Mouse (Mus musculus): ENCODE measurements at regions not wholly inside any gene's neighbourhood (a gene's known extent, or its start where the extent isn't known, plus 50 kb on each side); places are given as distances from the start of the nearest gene placed in this dataset.

- no peak overlapping the region for H3K4me3 ChIP-seq (ENCODE audit: insufficient read depth, low read depth, low read length)
- H3K27ac ChIP-seq (ENCODE audit: insufficient read depth, low read depth, low read length): no peak overlapping the region
- peak; percentile 86 for DNase-seq
- TF ChIP-seq CTCF (conservative IDR thresholded peaks at IDR 0.05; ENCODE audit: insufficient read depth, insufficient read length, low read depth, low read length) (peak; percentile 55), POLR2A (IDR thresholded peaks at IDR 0.05; ENCODE audit: low read depth, low read length) (no peak)
- no peaks in the 10 kb centered on the region for H3K36me3 ChIP-seq (ENCODE audit: control insufficient read depth, insufficient read depth, low read length)
- H3K27me3 ChIP-seq (replicated peaks; ENCODE audit: control insufficient read depth, insufficient read depth, low read length): 0 out of 2 replicates have a peak, but pooled peaks cover 1% of the 10 kb centered on the region
- peaks cover 3% of the 10 kb centered on the region; the same call in 1 of the 2 replicates for H3K4me1 ChIP-seq (ENCODE audit: control insufficient read depth, insufficient read depth, low read length)
- 36% methylated on average over 4 of the region's 4 CpGs for WGBS
Observed at GRCm38 (mm10) chr1:73618551-73619170, 505.6 kb downstream of the Tns1 start.

- no peaks in the 10 kb centered on the region for H3K36me3 ChIP-seq (ENCODE audit: control insufficient read depth, insufficient read depth, low read length)
- H3K4me1 ChIP-seq (ENCODE audit: control insufficient read depth, insufficient read depth, low read length): peaks cover 11% of the 10 kb centered on the region
- 66% methylated on average over 9 of the region's 9 CpGs for WGBS
- peak; percentile 50 for DNase-seq
- peak overlapping the region; percentile 50; the same call in 1 of the 2 replicates for H3K27ac ChIP-seq (ENCODE audit: insufficient read depth, low read depth, low read length)
- no peaks in the 10 kb centered on the region for H3K27me3 ChIP-seq (replicated peaks; ENCODE audit: control insufficient read depth, insufficient read depth, low read length)
- no peak for TF ChIP-seq POLR2A (IDR thresholded peaks at IDR 0.05; ENCODE audit: low read depth, low read length)
- TF ChIP-seq CTCF (conservative IDR thresholded peaks at IDR 0.05; ENCODE audit: insufficient read depth, insufficient read length, low read depth, low read length): no peak
- H3K4me3 ChIP-seq (ENCODE audit: insufficient read depth, low read depth, low read length): no peak overlapping the region
Observed at GRCm38 (mm10) chr1:73593653-73594385, 530.4 kb downstream of the Tns1 start.

- 49% methylated on average over 9 of the region's 9 CpGs for WGBS
- Histone ChIP-seq H3K4me3 (ENCODE audit: insufficient read depth, low read depth, low read length) (no peak overlapping the region), H3K36me3 (ENCODE audit: control insufficient read depth, insufficient read depth, low read length) (no peaks in the 10 kb centered on the region), H3K4me1 (ENCODE audit: control insufficient read depth, insufficient read depth, low read length) (peaks cover 11% of the 10 kb centered on the region), H3K27me3 (replicated peaks; ENCODE audit: control insufficient read depth, insufficient read depth, low read length) (no peaks in the 10 kb centered on the region), H3K27ac (ENCODE audit: insufficient read depth, low read depth, low read length) (0 out of 2 replicates have a peak overlapping the region, but pooled peaks have one; percentile 8)
- TF ChIP-seq POLR2A (IDR thresholded peaks at IDR 0.05; ENCODE audit: low read depth, low read length) (no peak), CTCF (conservative IDR thresholded peaks at IDR 0.05; ENCODE audit: insufficient read depth, insufficient read length, low read depth, low read length) (no peak)
- DNase-seq: peak; percentile 92
Observed at GRCm38 (mm10) chr1:73591342-73592099, 532.7 kb downstream of the Tns1 start.

GRCm38 (mm10) chr1:73579680-73580079 is 544.6 kb downstream of the Tns1 start:
- 61% methylated on average over 3 of the region's 3 CpGs for WGBS
- no peaks in the 10 kb centered on the region for H3K36me3 ChIP-seq (ENCODE audit: control insufficient read depth, insufficient read depth, low read length)
- H3K4me3 ChIP-seq (ENCODE audit: insufficient read depth, low read depth, low read length): no peak overlapping the region
- DNase-seq: no peak
- no peak overlapping the region for H3K27ac ChIP-seq (ENCODE audit: insufficient read depth, low read depth, low read length)
- H3K4me1 ChIP-seq (ENCODE audit: control insufficient read depth, insufficient read depth, low read length): peaks cover 3% of the 10 kb centered on the region; the same call in 1 of the 2 replicates
- TF ChIP-seq POLR2A (IDR thresholded peaks at IDR 0.05; ENCODE audit: low read depth, low read length) (no peak), CTCF (conservative IDR thresholded peaks at IDR 0.05; ENCODE audit: insufficient read depth, insufficient read length, low read depth, low read length) (no peak)
- H3K27me3 ChIP-seq (replicated peaks; ENCODE audit: control insufficient read depth, insufficient read depth, low read length): no peaks in the 10 kb centered on the region

- no peak for DNase-seq
- Histone ChIP-seq H3K27me3 (replicated peaks; ENCODE audit: control insufficient read depth, insufficient read depth, low read length) (no peaks in the 10 kb centered on the region), H3K4me1 (ENCODE audit: control insufficient read depth, insufficient read depth, low read length) (peaks cover 3% of the 10 kb centered on the region; the same call in 1 of the 2 replicates), H3K27ac (ENCODE audit: insufficient read depth, low read depth, low read length) (no peak overlapping the region), H3K36me3 (ENCODE audit: control insufficient read depth, insufficient read depth, low read length) (no peaks in the 10 kb centered on the region), H3K4me3 (ENCODE audit: insufficient read depth, low read depth, low read length) (no peak overlapping the region)
- 90% methylated on average over 1 of the region's 1 CpGs for WGBS
- TF ChIP-seq CTCF (conservative IDR thresholded peaks at IDR 0.05; ENCODE audit: insufficient read depth, insufficient read length, low read depth, low read length) (no peak), POLR2A (IDR thresholded peaks at IDR 0.05; ENCODE audit: low read depth, low read length) (no peak)
Observed at GRCm38 (mm10) chr1:73577019-73577418, 547.2 kb downstream of the Tns1 start.

- Histone ChIP-seq H3K27ac (ENCODE audit: insufficient read depth, low read depth, low read length) (peak overlapping the region; percentile 3; the same call in 1 of the 2 replicates), H3K4me1 (ENCODE audit: control insufficient read depth, insufficient read depth, low read length) (peaks cover 3% of the 10 kb centered on the region; the same call in 1 of the 2 replicates), H3K4me3 (ENCODE audit: insufficient read depth, low read depth, low read length) (no peak overlapping the region), H3K36me3 (ENCODE audit: control insufficient read depth, insufficient read depth, low read length) (no peaks in the 10 kb centered on the region), H3K27me3 (replicated peaks; ENCODE audit: control insufficient read depth, insufficient read depth, low read length) (no peaks in the 10 kb centered on the region)
- no peak for TF ChIP-seq CTCF (conservative IDR thresholded peaks at IDR 0.05; ENCODE audit: insufficient read depth, insufficient read length, low read depth, low read length)
- TF ChIP-seq POLR2A (IDR thresholded peaks at IDR 0.05; ENCODE audit: low read depth, low read length): no peak
- DNase-seq: peak; percentile 61
- WGBS: 48% methylated on average over 1 of the region's 1 CpGs
Observed at GRCm38 (mm10) chr1:73575694-73576093, 548.6 kb downstream of the Tns1 start.
